Mouse (Mus musculus): ENCODE measurements around the gene Sin3a. TPM values are rescaled to one million over a fixed set of nuclear protein-coding genes. Genes with fewer than 3 reads are reported as not detected.
A peak's percentile ranks its signal among the peaks of the same experiment; 100 is the strongest.

Gene Sin3a
- polyA plus RNA-seq, 1 experiment from 2014 or later, result 38.7 TPM

DNA sequence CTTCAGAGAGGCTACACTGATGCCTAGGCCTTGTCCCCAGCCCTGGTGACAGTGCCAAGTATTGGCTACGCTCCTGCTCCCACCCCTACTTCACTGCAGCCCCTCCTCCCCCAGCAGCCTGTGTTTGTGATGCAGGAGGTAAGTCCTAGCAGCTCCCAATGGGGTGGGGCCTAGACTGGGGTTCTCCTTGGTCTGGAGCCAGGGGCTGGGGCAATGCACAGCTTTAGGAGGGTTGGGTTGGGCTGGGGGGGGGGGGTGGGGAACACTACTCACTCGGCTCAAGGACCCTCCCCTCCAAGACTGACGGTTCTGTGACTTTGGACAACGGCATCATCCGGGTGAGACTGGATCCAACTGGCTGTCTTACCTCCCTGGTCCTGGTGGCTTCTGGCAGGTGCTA lies 67.7 kb downstream of the Sin3a start:
- no peak overlapping the region for H3K4me2 ChIP-seq (replicated peaks)
- no peaks in the 10 kb centered on the region for H3K9me3 ChIP-seq (replicated peaks)
- ATAC-seq (ENCODE audit: low FRiP score), result no peak
- WGBS, result 97% methylated on average over 5 of the region's 5 CpGs
- H3K27ac ChIP-seq, result no peak overlapping the region
- peaks cover 91% of the 10 kb centered on the region for H3K36me3 ChIP-seq
- H3K4me1 ChIP-seq, result no peaks in the 10 kb centered on the region
- no peak overlapping the region for H3K4me3 ChIP-seq
- H3K27me3 ChIP-seq, result no peaks in the 10 kb centered on the region
- no peak overlapping the region for H3K9ac ChIP-seq

DNA sequence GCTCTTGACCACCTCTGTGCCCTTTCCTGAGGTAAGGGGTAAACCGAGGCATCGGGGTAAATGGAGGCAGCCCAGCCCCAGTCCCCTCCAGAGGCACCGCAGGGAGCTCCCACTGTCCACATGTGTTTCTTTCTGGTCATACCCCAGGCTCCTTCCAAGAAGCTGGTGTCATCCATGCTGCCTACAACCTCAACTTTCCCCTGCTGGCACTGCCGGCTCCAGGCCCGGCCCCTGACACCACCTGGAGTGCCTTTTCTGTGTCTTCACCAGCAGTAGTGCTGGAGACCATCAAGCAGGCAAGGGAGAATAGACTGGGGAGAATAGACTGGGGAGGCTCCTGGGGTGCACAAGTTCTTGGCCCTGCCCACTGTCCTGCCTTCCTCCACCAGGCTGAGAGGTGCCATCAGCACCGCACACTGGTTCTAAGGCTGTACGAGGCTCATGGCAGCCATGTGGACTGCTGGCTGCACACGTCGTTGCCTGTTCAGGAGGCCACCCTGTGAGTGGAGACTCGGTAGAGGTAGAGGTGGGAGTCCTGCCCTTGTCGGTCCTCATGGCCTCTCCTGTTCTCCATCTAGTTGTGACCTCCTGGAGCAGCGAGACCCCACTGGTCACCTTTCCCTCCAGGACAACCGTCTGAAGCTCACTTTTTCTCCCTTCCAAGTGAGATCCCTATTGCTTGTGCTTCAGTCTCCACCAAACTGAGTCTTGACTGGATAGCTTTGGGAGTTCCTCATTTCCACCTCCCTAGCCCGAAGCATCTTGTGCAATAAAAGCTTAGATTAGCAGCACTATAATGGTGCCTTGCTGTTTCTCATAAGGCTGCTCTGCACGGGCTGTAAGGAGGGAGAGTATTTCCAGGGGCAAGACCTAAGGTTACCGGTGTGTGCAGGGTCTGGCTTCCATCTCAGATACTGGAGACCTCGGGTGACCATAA lies 69.8 kb downstream of the Sin3a start:
- H3K4me1 ChIP-seq, result peaks cover 4% of the 10 kb centered on the region
- H3K4me3 ChIP-seq, result no peak overlapping the region
- H3K27me3 ChIP-seq, result no peaks in the 10 kb centered on the region
- H3K27ac ChIP-seq, result no peak overlapping the region
- no peak overlapping the region for H3K9ac ChIP-seq
- H3K4me2 ChIP-seq (replicated peaks), result no peak overlapping the region
- 93% methylated on average over 17 of the region's 17 CpGs for WGBS
- no peaks in the 10 kb centered on the region for H3K9me3 ChIP-seq (replicated peaks)
- no peak for ATAC-seq (ENCODE audit: low FRiP score)
- H3K36me3 ChIP-seq, result peaks cover 77% of the 10 kb centered on the region

DNA sequence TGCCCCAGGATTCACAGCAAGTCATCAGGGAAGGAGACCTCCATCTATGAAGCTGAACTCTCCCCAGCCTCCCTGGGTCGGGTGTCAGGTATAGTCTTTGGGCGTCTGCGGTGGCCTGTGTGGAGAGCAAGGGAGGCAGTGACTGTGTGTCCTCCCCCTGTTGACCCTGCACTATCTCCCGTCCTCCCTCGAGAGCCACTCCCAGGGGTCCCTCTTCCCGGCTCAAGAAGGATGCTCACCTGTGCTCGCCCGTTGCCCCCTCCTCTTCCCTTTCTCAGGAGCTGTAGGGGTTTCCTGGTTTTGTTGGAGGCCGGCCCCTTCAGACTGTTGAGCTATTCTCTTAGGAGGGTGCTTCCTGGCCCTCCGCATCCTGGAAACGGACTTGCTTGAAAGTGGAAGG lies 71.4 kb downstream of the Sin3a start:
- Histone ChIP-seq H3K27ac (no peak overlapping the region), H3K4me2 (replicated peaks) (no peak overlapping the region), H3K4me3 (no peak overlapping the region), H3K4me1 (peaks cover 13% of the 10 kb centered on the region), H3K9ac (no peak overlapping the region; the same call in 1 of the 2 replicates), H3K9me3 (replicated peaks) (no peaks in the 10 kb centered on the region), H3K36me3 (peaks cover 62% of the 10 kb centered on the region), H3K27me3 (no peaks in the 10 kb centered on the region)
- 85% methylated on average over 11 of the region's 11 CpGs for WGBS
- ATAC-seq (ENCODE audit: low FRiP score), result no peak

DNA sequence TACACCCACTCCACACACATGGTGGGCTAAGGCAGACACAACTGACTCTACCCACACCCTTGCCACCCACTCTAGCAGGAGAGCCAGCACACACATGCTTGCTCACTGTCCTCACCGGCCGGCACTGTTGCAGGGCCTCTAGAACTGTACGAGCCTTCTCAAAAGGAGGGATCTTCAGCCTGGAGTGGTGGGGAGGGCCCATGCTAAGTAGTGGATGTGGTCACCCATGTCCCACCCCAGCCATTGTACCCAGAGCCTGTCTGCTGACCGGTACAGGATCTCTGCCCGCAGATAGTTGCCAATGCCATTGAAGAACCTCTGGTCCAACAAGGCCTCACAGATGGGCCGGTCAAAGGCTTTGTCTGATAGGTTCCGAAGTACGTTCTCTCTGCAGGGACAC lies 73.0 kb downstream of the Sin3a start:
- Histone ChIP-seq H3K27ac (no peak overlapping the region), H3K4me3 (no peak overlapping the region), H3K4me1 (peaks cover 19% of the 10 kb centered on the region), H3K27me3 (no peaks in the 10 kb centered on the region), H3K4me2 (replicated peaks) (no peak overlapping the region), H3K9ac (no peak overlapping the region), H3K36me3 (peaks cover 47% of the 10 kb centered on the region), H3K9me3 (replicated peaks) (no peaks in the 10 kb centered on the region)
- no peak for ATAC-seq (ENCODE audit: low FRiP score)
- WGBS, result 93% methylated on average over 8 of the region's 8 CpGs

DNA sequence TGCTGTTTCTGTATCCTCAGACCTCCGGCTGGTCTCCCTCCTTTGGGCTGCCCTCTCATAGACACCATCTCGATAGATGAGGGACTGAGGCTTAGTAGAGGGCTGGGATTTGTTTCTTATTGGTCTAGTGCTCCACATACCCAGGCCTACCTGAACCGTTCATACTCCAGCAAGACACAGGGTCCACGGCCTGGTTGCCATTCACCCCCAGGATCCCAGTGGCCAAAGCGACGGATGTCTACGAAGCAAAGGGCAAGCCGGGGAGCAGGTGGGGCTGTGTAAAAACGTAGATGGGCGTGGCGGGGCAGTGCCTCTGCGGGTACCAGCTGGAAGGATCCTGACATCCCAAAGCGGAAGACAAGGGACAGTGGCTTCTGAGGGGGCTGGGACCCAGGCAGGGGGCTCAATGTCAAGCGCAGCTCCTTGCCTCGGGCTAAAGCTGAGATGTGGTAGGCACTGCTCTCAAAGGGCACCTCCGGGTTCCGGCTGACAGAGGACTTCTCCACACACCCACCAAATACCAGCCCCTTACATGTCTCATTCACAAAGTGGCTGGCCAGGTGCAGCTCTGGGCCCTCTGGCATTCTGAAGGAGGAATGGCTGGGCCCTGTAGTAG lies 74.7 kb downstream of the Sin3a start:
- H3K4me2 ChIP-seq (replicated peaks), result peak overlapping the region; percentile 74
- peak overlapping the region; percentile 67; the same call in 1 of the 2 replicates for H3K9ac ChIP-seq
- ATAC-seq (ENCODE audit: low FRiP score), result no peak
- H3K4me1 ChIP-seq, result peaks cover 19% of the 10 kb centered on the region
- no peaks in the 10 kb centered on the region for H3K27me3 ChIP-seq
- no peak overlapping the region for H3K27ac ChIP-seq
- peaks cover 29% of the 10 kb centered on the region for H3K36me3 ChIP-seq
- 84% methylated on average over 16 of the region's 17 CpGs for WGBS
- no peaks in the 10 kb centered on the region for H3K9me3 ChIP-seq (replicated peaks)
- no peak overlapping the region for H3K4me3 ChIP-seq

DNA sequence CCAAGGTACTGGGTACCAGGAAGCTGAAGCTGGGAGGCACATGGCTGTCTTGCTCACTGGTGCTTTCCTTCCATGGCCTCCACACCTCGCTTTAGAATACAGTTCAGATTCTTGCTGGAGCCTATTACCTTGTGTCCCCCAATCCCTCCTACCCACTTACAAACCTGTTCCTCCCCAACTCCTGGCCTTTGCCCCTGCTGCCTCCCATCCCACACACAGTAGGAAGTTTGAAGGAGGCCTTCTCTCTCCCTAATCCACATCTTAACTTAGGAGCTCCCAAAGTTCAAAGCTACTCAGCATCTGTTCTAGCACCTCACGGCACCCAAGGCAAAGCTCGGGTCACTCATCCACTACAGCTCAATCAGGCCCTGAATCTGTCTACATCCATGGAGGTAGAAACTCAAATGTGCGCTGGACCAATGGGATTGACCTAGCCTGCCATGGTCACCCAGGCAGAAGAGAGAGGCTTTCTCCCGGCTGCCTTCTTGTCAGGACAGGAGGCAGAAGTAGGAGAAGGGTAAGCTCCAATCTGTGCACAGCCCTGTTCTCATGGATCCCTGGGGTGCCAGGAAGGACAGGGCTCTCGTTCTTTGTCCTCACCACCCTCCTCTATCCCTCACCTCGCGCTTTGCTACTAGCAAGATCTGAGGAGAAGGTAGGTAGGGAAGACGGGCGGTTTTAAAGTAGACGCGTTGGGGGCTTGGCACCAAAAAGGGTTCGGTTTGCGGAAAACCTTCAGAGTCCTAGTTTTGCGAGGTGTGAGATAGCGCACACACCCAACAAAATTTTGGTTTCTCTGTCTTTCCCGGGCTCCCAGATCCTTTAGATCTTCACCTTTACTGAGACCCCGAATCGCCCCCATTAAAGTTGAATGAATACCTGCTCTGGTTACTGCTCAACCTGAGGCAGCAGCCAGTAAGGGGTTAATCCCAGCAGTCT lies 75.6 kb downstream of the Sin3a start:
- Histone ChIP-seq H3K9me3 (replicated peaks) (no peaks in the 10 kb centered on the region), H3K36me3 (peaks cover 20% of the 10 kb centered on the region), H3K4me2 (replicated peaks) (peak overlapping the region; percentile 74), H3K4me1 (peaks cover 19% of the 10 kb centered on the region), H3K9ac (peak overlapping the region; percentile 67), H3K27me3 (no peaks in the 10 kb centered on the region), H3K27ac (peak overlapping the region; percentile 87), H3K4me3 (peak overlapping the region; percentile 49)
- WGBS, result 8% methylated on average over 19 of the region's 19 CpGs
- ATAC-seq (ENCODE audit: low FRiP score), result peak; percentile 44

DNA sequence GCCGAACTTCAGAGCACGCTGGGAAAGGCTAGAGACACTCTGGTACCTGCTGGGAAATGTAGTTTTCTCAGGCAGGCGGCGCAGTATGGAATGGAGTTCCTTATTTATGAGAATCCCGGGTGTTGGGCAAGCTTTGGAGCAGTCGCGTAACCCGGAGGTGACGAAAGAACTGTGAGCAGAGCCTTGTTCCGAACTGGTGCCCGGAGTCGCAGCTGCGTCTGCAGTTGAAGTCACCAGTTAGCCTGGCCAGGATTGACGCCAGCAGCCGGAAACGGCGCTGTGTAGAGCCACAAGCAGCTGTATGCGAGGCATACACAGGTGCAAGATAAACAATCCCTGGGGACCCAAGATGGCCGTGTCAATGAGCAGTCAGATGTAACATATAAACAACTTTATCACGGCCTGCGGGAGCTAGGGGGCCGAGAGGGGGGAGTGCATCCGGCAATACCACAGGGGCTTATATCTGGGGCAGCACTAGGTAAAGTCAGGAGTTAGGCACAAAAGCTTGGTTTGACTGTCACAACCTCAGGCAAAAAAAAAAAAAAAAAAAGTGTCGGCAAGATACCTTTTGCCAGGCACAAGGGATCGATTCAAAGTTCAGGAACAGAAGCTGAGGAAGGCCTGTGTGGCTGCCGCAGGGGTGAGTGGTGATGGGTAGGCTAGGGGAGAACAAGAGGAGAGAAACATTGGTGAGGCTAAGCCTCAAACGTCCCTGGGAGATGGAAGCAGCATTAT lies 76.5 kb downstream of the Sin3a start, which contains the start of gene Neil1:
Neil1 (minus strand) TSS at position 162 of the 735 bp plus-strand sequence.
- H3K4me2 ChIP-seq (replicated peaks), result peak within 1 kb of the TSS; percentile 74
- peaks cover 12% of the 10 kb centered on the region for H3K36me3 ChIP-seq
- ATAC-seq (ENCODE audit: low FRiP score), result peak; percentile 93
- H3K27me3 ChIP-seq, result no peaks in the 10 kb centered on the region
- peak within 1 kb of the TSS; percentile 87 for H3K27ac ChIP-seq
- no peaks in the 10 kb centered on the region for H3K9me3 ChIP-seq (replicated peaks)
- H3K9ac ChIP-seq, result peak within 1 kb of the TSS; percentile 67
- 2% methylated on average over 27 of the region's 27 CpGs for WGBS
- H3K4me1 ChIP-seq, result peaks cover 19% of the 10 kb centered on the region
- peak within 1 kb of the TSS; percentile 49 for H3K4me3 ChIP-seq

DNA sequence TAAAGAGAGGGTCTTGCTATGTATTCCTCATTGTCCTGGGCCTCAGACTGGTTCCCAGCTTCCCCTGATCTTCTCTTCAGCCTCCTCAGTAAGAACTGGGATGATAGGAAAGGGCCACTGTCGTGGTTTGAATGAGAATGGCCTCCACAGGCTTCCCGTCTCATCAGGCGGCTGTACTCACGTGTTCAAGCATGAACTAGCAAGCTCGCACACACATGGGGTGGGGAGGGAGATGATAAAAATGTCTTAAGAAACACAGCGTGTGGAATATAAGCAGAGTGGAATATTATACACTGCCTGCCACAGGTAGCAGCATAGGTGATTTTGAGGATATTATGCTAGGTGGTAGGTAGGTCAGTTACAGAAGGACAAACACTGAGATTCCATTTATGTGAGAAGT lies 77.2 kb downstream of the Sin3a start:
- no peak for ATAC-seq (ENCODE audit: low FRiP score)
- no peaks in the 10 kb centered on the region for H3K9me3 ChIP-seq (replicated peaks)
- peak overlapping the region; percentile 74 for H3K4me2 ChIP-seq (replicated peaks)
- peak overlapping the region; percentile 67 for H3K9ac ChIP-seq
- peak overlapping the region; percentile 49 for H3K4me3 ChIP-seq
- H3K27me3 ChIP-seq, result no peaks in the 10 kb centered on the region
- peaks cover 19% of the 10 kb centered on the region for H3K4me1 ChIP-seq
- H3K36me3 ChIP-seq, result peaks cover 9% of the 10 kb centered on the region
- H3K27ac ChIP-seq, result peak overlapping the region; percentile 87
- WGBS, result 74% methylated on average over 6 of the region's 6 CpGs

DNA sequence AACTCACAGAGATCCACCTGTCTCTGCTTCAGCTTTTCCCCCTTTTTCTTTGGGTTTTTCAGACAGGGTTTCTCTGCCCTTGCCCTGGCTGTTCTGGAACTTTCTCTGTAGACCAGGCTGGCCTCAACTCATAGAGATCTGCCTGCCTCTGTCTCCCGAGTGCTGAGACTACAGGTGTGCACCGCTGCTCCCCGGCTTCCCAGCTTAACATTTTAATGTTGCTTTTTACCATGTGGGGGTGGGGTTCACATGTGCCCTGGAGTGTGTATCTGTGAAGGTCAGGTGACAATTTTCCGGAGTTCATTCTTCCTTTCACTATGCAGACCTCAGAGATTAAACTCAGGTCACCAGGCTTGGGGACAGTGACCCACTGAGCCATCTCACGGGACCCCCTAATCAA lies 78.4 kb downstream of the Sin3a start:
- no peaks in the 10 kb centered on the region for H3K9me3 ChIP-seq (replicated peaks)
- H3K4me2 ChIP-seq (replicated peaks), result no peak overlapping the region
- no peak for ATAC-seq (ENCODE audit: low FRiP score)
- H3K4me1 ChIP-seq, result peaks cover 19% of the 10 kb centered on the region
- H3K9ac ChIP-seq, result no peak overlapping the region
- no peak overlapping the region for H3K27ac ChIP-seq
- H3K4me3 ChIP-seq, result no peak overlapping the region
- WGBS, result 83% methylated on average over 5 of the region's 5 CpGs
- H3K27me3 ChIP-seq, result no peaks in the 10 kb centered on the region
- H3K36me3 ChIP-seq, result peaks cover 9% of the 10 kb centered on the region

DNA sequence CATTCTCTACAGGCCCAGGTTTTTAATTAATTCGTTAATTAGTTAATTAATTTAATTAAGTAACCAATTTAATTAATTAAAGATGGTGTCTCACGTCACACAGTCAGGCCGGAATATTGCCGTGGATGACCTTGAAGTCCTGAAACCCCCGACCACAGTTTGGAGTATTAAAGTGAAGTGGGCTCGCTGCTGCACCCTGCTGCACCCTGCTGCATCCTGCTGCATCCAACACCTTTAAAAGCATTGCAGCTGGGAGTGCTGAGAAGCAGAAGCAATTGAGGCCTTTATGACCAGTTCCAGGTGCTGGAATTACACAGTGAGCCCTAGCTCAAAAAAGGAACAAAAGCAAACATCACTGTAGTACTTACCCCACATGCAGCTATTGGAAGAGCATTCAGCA lies 80.5 kb downstream of the Sin3a start:
- Histone ChIP-seq H3K27ac (no peak overlapping the region), H3K27me3 (no peaks in the 10 kb centered on the region), H3K9me3 (replicated peaks) (no peaks in the 10 kb centered on the region), H3K4me2 (replicated peaks) (no peak overlapping the region), H3K4me1 (peaks cover 16% of the 10 kb centered on the region), H3K36me3 (peaks cover 19% of the 10 kb centered on the region), H3K4me3 (no peak overlapping the region), H3K9ac (no peak overlapping the region)
- WGBS, result 58% methylated on average over 6 of the region's 6 CpGs
- ATAC-seq (ENCODE audit: low FRiP score), result no peak

DNA sequence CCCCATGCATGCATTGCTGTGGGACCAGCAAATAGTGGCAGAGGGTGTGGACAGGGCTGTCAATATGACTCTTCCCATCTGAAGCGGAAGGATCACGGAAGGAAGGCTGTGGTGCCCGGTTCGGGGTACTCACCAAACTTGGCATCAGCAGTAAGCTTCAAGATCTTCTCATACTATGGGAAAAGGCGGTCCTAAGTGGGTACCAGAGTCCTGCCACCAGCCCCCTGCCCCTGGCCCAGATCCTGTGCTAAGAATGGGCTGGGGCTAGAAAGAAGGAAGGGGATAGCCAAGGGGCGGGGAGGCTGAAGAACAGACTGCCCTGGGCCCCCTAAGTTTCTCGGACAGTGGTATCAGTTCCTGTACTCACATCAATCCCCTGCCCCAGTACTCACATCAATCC lies 84.5 kb downstream of the Sin3a start:
- Histone ChIP-seq H3K4me2 (replicated peaks) (no peak overlapping the region), H3K9ac (no peak overlapping the region), H3K4me1 (peaks cover 12% of the 10 kb centered on the region), H3K4me3 (no peak overlapping the region), H3K27ac (no peak overlapping the region), H3K36me3 (peaks cover 19% of the 10 kb centered on the region), H3K27me3 (no peaks in the 10 kb centered on the region), H3K9me3 (replicated peaks) (no peaks in the 10 kb centered on the region)
- 93% methylated on average over 7 of the region's 7 CpGs for WGBS
- no peak for ATAC-seq (ENCODE audit: low FRiP score)

All from hindbrain, embryonic 12.5 days (tissue).